Mouse (Mus musculus) cortical plate, adult 2 months (tissue): ENCODE measurements around the gene Cd8b1.

Experiments used
- CTCF ChIP-seq: fragments of 200-500 bp; IDR thresholded peaks from 2 replicates; pipeline ENCODE4 v1.5.1; 2011; ENCODE audit warnings: mild to moderate bottlenecking, control low read depth, low read length; ENCODE audit not compliant: insufficient read depth; ENCODE audit errors: extremely low read depth
- POLR2A ChIP-seq: fragments of 200-500 bp; IDR thresholded peaks from 2 replicates; pipeline ENCODE4 v1.6.1; 2011; ENCODE audit warnings: mild to moderate bottlenecking, low read length, control low read depth; ENCODE audit not compliant: insufficient read depth; ENCODE audit errors: extremely low read depth

- TF ChIP-seq POLR2A (no peak), CTCF (no peak)
Observed at GRCm38 (mm10) chr6:71360221-71360620, 37.6 kb downstream of the Cd8b1 start.
